Mouse (Mus musculus) heart, embryonic 14.5 days (tissue): ENCODE data around the gene Col11a1. TPM values are rescaled to one million over a fixed set of nuclear protein-coding genes. Genes with fewer than 3 reads are reported as not detected.

Experiments used
- ATAC-seq: fragments of 200-750 bp; cut with Nextera tagmentation; 2 replicates; pipeline ENCODE4 v1.8.0; 2017; ENCODE audit warnings: low read depth, moderate TSS enrichment; ENCODE audit not compliant: insufficient number of reproducible peaks, insufficient read depth, low FRiP score
- H3K27ac ChIP-seq, 2 experiments: fragments of 200-500 bp in 1 of 2; fragments of 300-500 bp in 1 of 2; sonication (generic) in 1 of 2; replicated peaks in 1 of 2; 2 replicates each; pipeline ENCODE4 v1.5.1; 2012 to 2014; ENCODE audit warnings: low read depth in 2 of 2, low read length in 2 of 2, control low read depth in 1 of 2, mild to moderate bottlenecking in 1 of 2, mixed read lengths in 1 of 2; ENCODE audit not compliant: control insufficient read depth in 1 of 2, insufficient read depth in 1 of 2
- H3K27me3 ChIP-seq: fragments of 300-500 bp; sonication (generic); 2 replicates; pipeline ENCODE4 v1.6.1; 2014; ENCODE audit warnings: mild to moderate bottlenecking, low read length, control low read depth; ENCODE audit not compliant: control insufficient read depth, insufficient read depth
- H3K36me3 ChIP-seq: fragments of 300-500 bp; sonication (generic); 2 replicates; pipeline ENCODE4 v1.6.1; 2014; ENCODE audit warnings: mild to moderate bottlenecking, control low read depth, low read length, mixed read lengths; ENCODE audit not compliant: control insufficient read depth, insufficient read depth
- H3K4me1 ChIP-seq, 2 experiments: fragments of 200-500 bp in 1 of 2; fragments of 300-500 bp in 1 of 2; sonication (generic) in 1 of 2; 2 replicates each; pipeline ENCODE4 v1.6.1; 2012 to 2014; ENCODE audit warnings: low read length in 2 of 2, control low read depth in 1 of 2, mixed read lengths in 1 of 2; ENCODE audit not compliant: control insufficient read depth in 2 of 2, insufficient read depth in 2 of 2
- H3K4me2 ChIP-seq: fragments of 300-500 bp; sonication (generic); 2 replicates; pipeline ENCODE4 v1.6.1; 2014; ENCODE audit warnings: mild to moderate bottlenecking, low read length
- H3K4me3 ChIP-seq, 2 experiments: fragments of 200-500 bp in 1 of 2; fragments of 300-500 bp in 1 of 2; sonication (generic) in 1 of 2; 2 replicates each; pipeline ENCODE4 v1.5.1; 2012 to 2014; ENCODE audit warnings: low read length in 2 of 2, mild to moderate bottlenecking in 2 of 2, control low read depth in 1 of 2, low read depth in 1 of 2, moderate library complexity in 1 of 2; ENCODE audit not compliant: control insufficient read depth in 1 of 2, insufficient read depth in 1 of 2
- H3K9ac ChIP-seq: fragments of 300-500 bp; sonication (generic); 2 replicates; pipeline ENCODE4 v1.6.1; 2014; ENCODE audit warnings: mild to moderate bottlenecking, low read length
- H3K9me3 ChIP-seq: fragments of 300-500 bp; sonication (generic); 2 replicates; pipeline ENCODE4 v1.6.1; 2016; ENCODE audit warnings: low read length, control low read depth; ENCODE audit not compliant: control insufficient read depth
- WGBS: fragments of 180-500 bp; shearing (Covaris S2); extraction: QIAGEN DNeasy Blood & Tissue Kit; methylation state at CpG from one replicate; pipeline ENCODE4 v1.1.7; 2014; 5-methylcytosine and 5-hydroxymethylcytosine counted together
- polyA plus RNA-seq: library from polyadenylated mRNA; unstranded; fragments of >200 nt; fragmentation: Nextera tagmentation; extraction: Ambion mirVana; gene quantifications from 2 replicates; pipeline ENCODE4 v1.2.1, GENCODE M21; 2014

Col11a1 gene
- polyA plus RNA-seq, 1 experiment from 2014 or later, result 4.3 TPM

DNA sequence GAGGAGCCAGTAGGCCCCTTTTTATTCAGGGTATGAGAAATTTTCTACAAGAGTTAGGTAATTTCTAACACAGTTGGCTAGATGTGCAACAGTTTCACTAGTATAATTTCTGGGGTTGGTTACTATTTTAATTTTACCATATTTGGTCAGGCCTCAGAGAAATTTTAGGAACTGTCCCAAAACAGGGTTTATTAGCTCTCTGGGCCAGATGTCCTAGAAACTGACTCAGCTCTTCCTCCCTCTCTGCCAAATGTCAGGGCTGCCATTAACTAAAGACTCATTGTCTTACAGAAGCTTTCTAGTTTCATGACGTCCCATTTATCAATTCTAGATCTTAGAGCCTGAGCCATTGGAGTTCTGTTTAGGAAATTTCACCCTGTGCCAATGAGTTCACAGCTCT, 199.2 kb downstream of the Col11a1 start:
- Histone ChIP-seq H3K27ac (no peak overlapping the region), H3K4me1 (no peaks in the 10 kb centered on the region), H3K9me3 (no peaks in the 10 kb centered on the region), H3K4me2 (no peak overlapping the region), H3K4me3 (no peak overlapping the region), H3K36me3 (no peaks in the 10 kb centered on the region), H3K27me3 (no peaks in the 10 kb centered on the region), H3K9ac (no peak overlapping the region)
- no peak for ATAC-seq
- WGBS, result 32% methylated on average over 1 of the region's 1 CpGs
